In the genomic region with DNA sequence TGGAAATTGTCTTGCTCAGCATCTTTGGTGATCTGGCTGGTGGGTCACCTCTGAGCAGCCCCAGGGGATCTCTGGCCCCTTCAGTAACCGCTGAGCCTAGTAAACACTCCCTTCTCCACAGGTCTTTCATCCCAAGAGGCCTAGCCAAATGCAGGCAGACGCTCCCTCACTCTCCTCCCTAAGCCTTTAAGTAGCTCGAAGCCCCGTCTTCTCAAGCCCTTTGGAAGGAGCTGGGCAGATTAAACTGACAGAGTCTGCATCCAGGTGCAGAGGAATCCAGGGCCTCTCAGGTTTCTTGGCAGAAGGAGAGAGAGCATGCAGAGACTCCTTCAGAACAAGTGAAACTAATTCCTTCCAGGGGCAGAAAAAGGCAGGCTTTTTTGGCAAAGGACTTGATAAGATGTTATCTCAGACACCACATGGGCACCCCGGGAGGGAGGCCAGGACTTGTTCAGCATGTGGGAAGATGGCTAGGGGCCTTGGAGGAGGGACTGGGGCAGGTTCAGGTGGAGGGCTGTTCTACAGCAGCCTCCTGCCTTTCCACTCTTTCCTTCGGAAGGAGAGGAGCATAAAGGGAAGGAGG, we compare ENCODE assay signal across 20 mouse cellular contexts. TPM values are rescaled to one million over a fixed set of nuclear protein-coding genes. Genes with fewer than 3 reads are reported as not detected.
DNase-seq lines count a peak whose midpoint lies in the region; ATAC-seq and TF ChIP-seq lines count a peak whose summit lies in the region.
"Had no signal": no experiment of that assay in that cellular context is flagged by ENCODE, and none has a peak within 500 bp of the region (broad histone marks: within the 10 kb centered on the region; RNA-seq: fewer than 3 reads in every experiment).

No protein-coding gene starts in this region.

- no peak for TF ChIP-seq RAD21 in MEL (IDR thresholded peaks at IDR 0.05; ENCODE audit: low read depth, low read length)

- 18% methylated on average over 6 of the region's 6 CpGs for WGBS in limb, embryonic 13.5 days
- 36% methylated on average over 6 of the region's 6 CpGs for WGBS in limb, embryonic 10.5 days
- WGBS in hindbrain, embryonic 11.5 days: 40% methylated on average over 6 of the region's 6 CpGs

- no peaks in the 10 kb centered on the region for H3K36me3 ChIP-seq in limb, embryonic 13.5 days
- H3K36me3 ChIP-seq in limb, embryonic 10.5 days: no peaks in the 10 kb centered on the region
- no peaks in the 10 kb centered on the region; a peak in 1 of 4 replicates for H3K36me3 ChIP-seq in MEL (ENCODE audit: control insufficient read depth in 1 of 2, insufficient read depth in 2 of 2, low read length in 2 of 2)
- H3K36me3 ChIP-seq in hindbrain, embryonic 11.5 days (ENCODE audit: control insufficient read depth, insufficient read depth, low read length): no peaks in the 10 kb centered on the region
- H3K36me3 ChIP-seq: forebrain, embryonic 15.5 days; liver, embryonic 13.5 days; midbrain, embryonic 13.5 days had no signal

- H3K4me1 ChIP-seq in limb, embryonic 13.5 days: peaks cover 32% of the 10 kb centered on the region
- peaks cover 12% of the 10 kb centered on the region; the same call in 1 of the 2 replicates for H3K4me1 ChIP-seq in limb, embryonic 10.5 days
- H3K4me1 ChIP-seq in MEL (ENCODE audit: control insufficient read depth in 1 of 2, insufficient read depth in 2 of 2, low read length in 2 of 2): peaks cover 0 to 9% of the 10 kb centered on the region in 2 experiments; a peak in 3 of 4 replicates
- no peaks in the 10 kb centered on the region for H3K4me1 ChIP-seq in hindbrain, embryonic 11.5 days (replicated peaks; ENCODE audit: control insufficient read depth, insufficient read depth, low read length)
- H3K4me1 ChIP-seq: liver, embryonic 13.5 days; midbrain, embryonic 13.5 days had no signal

- H3K4me3 ChIP-seq in limb, embryonic 13.5 days: no peak overlapping the region
- no peak overlapping the region for H3K4me3 ChIP-seq in limb, embryonic 10.5 days
- no peak overlapping the region for H3K4me3 ChIP-seq in MEL (ENCODE audit: control insufficient read depth in 1 of 2, insufficient read depth in 1 of 2, low read depth in 2 of 2, low read length in 2 of 2)
- H3K4me3 ChIP-seq in hindbrain, embryonic 11.5 days (ENCODE audit: low read depth, low read length): no peak overlapping the region
- H3K4me3 ChIP-seq: forebrain, embryonic 15.5 days; heart, adult 2 months; liver, embryonic 13.5 days; midbrain, embryonic 13.5 days; myocyte had no signal

- TF ChIP-seq EP300 in MEL (IDR thresholded peaks at IDR 0.05; ENCODE audit: low read depth in 1 of 2, low read length in 2 of 2): peak; percentile 10 to 18; a peak in 1 of 4 replicates

- no peak for TF ChIP-seq POLR2A in MEL (IDR thresholded peaks at IDR 0.05; ENCODE audit: control insufficient read depth in 1 of 2, insufficient read depth in 1 of 2, low read depth in 1 of 2, low read length in 2 of 2, poor library complexity in 1 of 2)

- no peaks in the 10 kb centered on the region for H3K79me2 ChIP-seq in MEL (ENCODE audit: control insufficient read depth, insufficient read depth, low read length, poor library complexity)

- ATAC-seq in limb, embryonic 13.5 days (ENCODE audit: low FRiP score, low read depth): no peak
- no peak for ATAC-seq in hindbrain, embryonic 11.5 days (ENCODE audit: low FRiP score)
- ATAC-seq: forebrain, embryonic 15.5 days; midbrain, embryonic 13.5 days had no signal

- H3K9ac ChIP-seq in limb, embryonic 13.5 days: no peak overlapping the region
- no peak overlapping the region for H3K9ac ChIP-seq in MEL (ENCODE audit: control insufficient read depth, low read depth, low read length, poor library complexity, severe bottlenecking)
- H3K9ac ChIP-seq in hindbrain, embryonic 11.5 days (ENCODE audit: low read depth, low read length): no peak overlapping the region
- H3K9ac ChIP-seq: forebrain, embryonic 15.5 days; hindbrain, embryonic 14.5 days; liver, embryonic 13.5 days; midbrain, embryonic 13.5 days had no signal

- no peak for TF ChIP-seq CTCF in MEL (IDR thresholded peaks at IDR 0.05 in 2 of 3, conservative IDR thresholded peaks at IDR 0.05 in 1 of 3; ENCODE audit: control insufficient read depth in 1 of 3, insufficient read depth in 1 of 3, low read depth in 2 of 3, low read length in 3 of 3, poor library complexity in 1 of 3, severe bottlenecking in 1 of 3)

- no peak overlapping the region for H3K4me2 ChIP-seq in limb, embryonic 13.5 days (replicated peaks)
- H3K4me2 ChIP-seq in hindbrain, embryonic 11.5 days (replicated peaks; ENCODE audit: low read depth, low read length): no peak overlapping the region
- H3K4me2 ChIP-seq: forebrain, embryonic 15.5 days; hindbrain, embryonic 14.5 days; liver, embryonic 13.5 days; midbrain, embryonic 13.5 days had no signal

- peak; percentile 51 for DNase-seq in cerebellum, adult 11-12 months
- DNase-seq in cerebellum, adult 9-10 months: no peak
- DNase-seq in limb, embryonic 10.5 days (ENCODE audit: low spot score): no peak
- peak; percentile 19 for DNase-seq in MEL (ENCODE audit: low read depth, low spot score)
- DNase-seq in gonadal fat pad, adult 2 months (ENCODE audit: low read depth): peak; percentile 73
- no peak for DNase-seq in right cerebral cortex, adult 2 months (ENCODE audit: low spot score in 2 of 2)
- DNase-seq in hindbrain, embryonic 11.5 days (ENCODE audit: low spot score): no peak
- DNase-seq: adrenal gland, adult 2 months; heart, adult 2 months; kidney, adult 11 months; kidney, postnatal 36 days; liver, embryonic 13.5 days; lung, postnatal 4 days; spleen, adult 18-20 months; thymus, postnatal 4 days had no signal

- no peaks in the 10 kb centered on the region for H3K27me3 ChIP-seq in limb, embryonic 13.5 days
- peaks cover 6% of the 10 kb centered on the region; the same call in 1 of the 2 replicates for H3K27me3 ChIP-seq in limb, embryonic 10.5 days (ENCODE audit: low read depth, poor library complexity, severe bottlenecking)
- H3K27me3 ChIP-seq in MEL (ENCODE audit: control insufficient read depth in 1 of 2, insufficient read depth in 2 of 2, low read length in 2 of 2): peaks cover 1 to 3% of the 10 kb centered on the region in 2 experiments
- no peaks in the 10 kb centered on the region for H3K27me3 ChIP-seq in hindbrain, embryonic 11.5 days (ENCODE audit: control insufficient read depth, insufficient read depth, low read length)
- H3K27me3 ChIP-seq: forebrain, embryonic 15.5 days; midbrain, embryonic 13.5 days had no signal

- H3K27ac ChIP-seq in limb, embryonic 13.5 days: 0 out of 2 replicates have a peak overlapping the region, but pooled peaks have one; percentile 10
- H3K27ac ChIP-seq in limb, embryonic 10.5 days: no peak overlapping the region
- no peak overlapping the region for H3K27ac ChIP-seq in MEL (ENCODE audit: control insufficient read depth, low read depth, low read length)
- H3K27ac ChIP-seq in hindbrain, embryonic 11.5 days (ENCODE audit: low read depth, low read length): no peak overlapping the region
- H3K27ac ChIP-seq: forebrain, embryonic 15.5 days; heart, adult 2 months; hindbrain, embryonic 14.5 days; liver, embryonic 13.5 days; midbrain, embryonic 13.5 days had no signal

- H3K9me3 ChIP-seq in limb, embryonic 13.5 days: no peaks in the 10 kb centered on the region
- no peaks in the 10 kb centered on the region for H3K9me3 ChIP-seq in limb, embryonic 10.5 days (replicated peaks)
- no peaks in the 10 kb centered on the region for H3K9me3 ChIP-seq in MEL (replicated peaks; ENCODE audit: insufficient read depth, low read length)
- H3K9me3 ChIP-seq in hindbrain, embryonic 11.5 days (ENCODE audit: control insufficient read depth, low read length): no peaks in the 10 kb centered on the region
- H3K9me3 ChIP-seq: forebrain, embryonic 15.5 days; liver, embryonic 13.5 days; midbrain, embryonic 13.5 days had no signal

TF ChIP-seq in MEL, 35 proteins besides CTCF, POLR2A, EP300 and RAD21:
- TF ChIP-seq HCFC1 (IDR thresholded peaks at IDR 0.05; ENCODE audit: low read depth, low read length) (no peak), RCOR1 (IDR thresholded peaks at IDR 0.05; ENCODE audit: low read depth, low read length) (no peak), POLR2AphosphoS5 (IDR thresholded peaks at IDR 0.05; ENCODE audit: borderline replicate concordance, low read depth, low read length) (no peak), ZNF384 (IDR thresholded peaks at IDR 0.05; ENCODE audit: low read depth, low read length) (no peak), TCF12 (IDR thresholded peaks at IDR 0.05; ENCODE audit: low read depth, low read length) (peak; percentile 35; the same call in 1 of the 2 replicates), USF1 (IDR thresholded peaks at IDR 0.05; ENCODE audit: low read depth, low read length) (peak; percentile 57), GATA1 (IDR thresholded peaks at IDR 0.05; ENCODE audit: low read depth, low read length) (peak; percentile 39), MYB (IDR thresholded peaks at IDR 0.05; ENCODE audit: low read depth, low read length) (no peak), USF2 (IDR thresholded peaks at IDR 0.05; ENCODE audit: borderline replicate concordance in 1 of 2, insufficient read depth in 1 of 2, low read depth in 1 of 2, low read length in 2 of 2) (no peak), UBTF (IDR thresholded peaks at IDR 0.05; ENCODE audit: borderline replicate concordance, insufficient read depth, low read depth, low read length) (no peak), TAL1 (IDR thresholded peaks at IDR 0.05; ENCODE audit: low read length) (no peak), CHD2 (IDR thresholded peaks at IDR 0.05; ENCODE audit: low read length) (no peak), ETS1 (IDR thresholded peaks at IDR 0.05; ENCODE audit: low read depth, low read length) (peak; percentile 39; the same call in 1 of the 2 replicates)

RNA-seq across cellular contexts. Expression of gene Sparc, which starts 39.4 kb away (rescaled TPM):
- polyA plus RNA-seq in limb, embryonic 13.5 days (2015; fragmentation: Nextera tagmentation; extraction: Ambion mirVana): 1,317 and 1,385 TPM in 2 replicates
- 183 and 211 TPM in 2 replicates for polyA plus RNA-seq in limb, embryonic 10.5 days (2016; fragmentation: Nextera tagmentation; extraction: Ambion mirVana)
- not detected in 2 replicates for total RNA-seq in MEL (2012; rRNA removed)
- not detected for polyA plus RNA-seq in MEL (2012; ENCODE audit: insufficient read depth in 1 of 2, insufficient read length in 2 of 2, low read depth in 1 of 2, low replicate concordance in 2 of 2, missing spikeins in 1 of 2)
- 2,620 and 4,627 TPM in 2 replicates for polyA plus RNA-seq in gonadal fat pad, adult 2 months (2012; rRNA removed)
- polyA plus RNA-seq in hindbrain, embryonic 11.5 days (2014; fragmentation: Nextera tagmentation; extraction: Ambion mirVana): 528 and 573 TPM in 2 replicates

RNA-seq across cellular contexts. Expression of gene Fat2, which starts 47.2 kb away (rescaled TPM):
- polyA plus RNA-seq in limb, embryonic 13.5 days (2015; fragmentation: Nextera tagmentation; extraction: Ambion mirVana): 0.33 and 0.41 TPM in 2 replicates
- polyA plus RNA-seq in limb, embryonic 10.5 days (2016; fragmentation: Nextera tagmentation; extraction: Ambion mirVana): 0.20 TPM in 2 replicates
- under 0.01 and 0.03 TPM in 2 replicates for total RNA-seq in MEL (2012; rRNA removed)
- under 1 TPM in 1 of 2 experiments, not detected in 1; 0.01 TPM for polyA plus RNA-seq in MEL (2012; ENCODE audit: insufficient read depth in 1 of 2, insufficient read length in 2 of 2, low read depth in 1 of 2, low replicate concordance in 2 of 2, missing spikeins in 1 of 2)
- 1.4 and 1.6 TPM in 2 replicates for polyA plus RNA-seq in gonadal fat pad, adult 2 months (2012; rRNA removed)
- 0.06 and 0.08 TPM in 2 replicates for polyA plus RNA-seq in hindbrain, embryonic 11.5 days (2014; fragmentation: Nextera tagmentation; extraction: Ambion mirVana)
- polyA plus RNA-seq: liver, embryonic 13.5 days had no signal

Comparison
In these comparisons a context has a peak if more than half of its experiments do, and no peak if none do; other contexts are left out.
1. DNase-seq: peak in cerebellum, adult 11-12 months (single experiment), MEL (single experiment) and gonadal fat pad, adult 2 months (single experiment); none in cerebellum, adult 9-10 months (single experiment), limb, embryonic 10.5 days (single experiment), right cerebral cortex, adult 2 months (0 of 2) and hindbrain, embryonic 11.5 days (single experiment).
2. RNA of gene Sparc, which starts 39.4 kb away (polyA plus RNA-seq): 2,620 to 4,627 TPM in gonadal fat pad, adult 2 months, 1,317 to 1,385 TPM in limb, embryonic 13.5 days, 528 to 573 TPM in hindbrain, embryonic 11.5 days and 183 to 211 TPM in limb, embryonic 10.5 days; not detected in MEL; every median in the first group is over 100 times any median in the second.